Mouse (Mus musculus) brain, embryonic 14.5 days (tissue): ENCODE measurements around the gene Peli2.

Experiments used
- CTCF ChIP-seq: fragments of 200-500 bp; IDR thresholded peaks from 2 replicates; pipeline ENCODE4 v1.5.1; 2012; ENCODE audit warnings: inconsistent platforms, mild to moderate bottlenecking, moderate library complexity, borderline replicate concordance; ENCODE audit not compliant: insufficient read depth, insufficient read length; ENCODE audit errors: extremely low read depth
- POLR2A ChIP-seq: fragments of 200-500 bp; IDR thresholded peaks from 2 replicates; pipeline ENCODE4 v1.6.1; 2012; ENCODE audit warnings: mild to moderate bottlenecking, inconsistent platforms, borderline replicate concordance; ENCODE audit not compliant: poor library complexity, insufficient read depth, insufficient read length, severe bottlenecking; ENCODE audit errors: extremely low read depth

- no peak for TF ChIP-seq CTCF
- no peak for TF ChIP-seq POLR2A
Measured at GRCm38 (mm10) chr14:48141694-48142093, 21.1 kb downstream of the Peli2 start.
